In the genomic region with DNA sequence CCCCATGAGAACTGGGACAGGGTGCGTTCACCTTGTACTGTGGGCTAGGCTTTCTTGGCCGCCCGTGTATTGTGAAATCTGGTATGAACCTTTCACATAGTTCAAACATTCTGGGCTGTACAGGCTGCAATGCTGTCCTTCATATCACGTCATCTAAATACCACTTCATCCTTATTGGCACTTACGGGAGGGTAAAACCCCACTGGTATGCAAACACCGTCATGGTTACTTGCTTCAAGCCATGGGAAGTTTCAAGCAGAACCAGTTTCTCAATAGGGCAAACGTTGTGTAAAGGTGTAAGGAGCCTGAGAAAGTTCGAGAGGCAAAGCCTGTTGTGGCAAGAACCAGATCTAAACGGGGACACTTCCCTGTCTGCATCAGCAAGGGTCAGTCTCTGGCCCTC, we compare ENCODE assay signal across 10 mouse cellular contexts. TPM values are rescaled to one million over a fixed set of nuclear protein-coding genes. Genes with fewer than 3 reads are reported as not detected.
DNase-seq lines count a peak whose midpoint lies in the region.
"Had no signal": no experiment of that assay in that cellular context is flagged by ENCODE, and none has a peak within 500 bp of the region (broad histone marks: within the 10 kb centered on the region; RNA-seq: fewer than 3 reads in every experiment).

No protein-coding gene starts in this region.

- peak; percentile 31 for DNase-seq in adrenal gland, adult 2 months
- no peak for DNase-seq in adrenal gland, adult 18-20 months (ENCODE audit: low spot score in 2 of 2)
- peak; percentile 47 to 49 for DNase-seq in B cell, adult 2 months
- peak; percentile 14 to 67 for DNase-seq in kidney, adult 8-10 months
- peak; percentile 42 for DNase-seq in lung, postnatal 14 days
- DNase-seq in thymus, postnatal 10 days (ENCODE audit: low spot score in 2 of 2) = no peak
- no peak for DNase-seq in ovary, postnatal 36 days (ENCODE audit: low spot score)
- no peak for DNase-seq in heart, adult 8-10 months (ENCODE audit: low spot score)
- DNase-seq: forebrain, postnatal 0 days; heart, postnatal 14 days had no signal

RNA-seq across cellular contexts. Expression of gene Dusp16, which starts 10.2 kb away (rescaled TPM):
- total RNA-seq in adrenal gland, adult 2 months (2021) = 10 to 100 TPM; 22.7 to 28.6 TPM
- polyA plus RNA-seq in adrenal gland, adult 2 months (2012; rRNA removed) = 18.7 and 19.8 TPM in 2 replicates
- total RNA-seq in adrenal gland, adult 18-20 months (2021) = 10 to 100 TPM; 26.1 to 33.5 TPM
- total RNA-seq in heart, adult 8-10 months (2022) = 10 to 100 TPM; 17.9 to 28.5 (median 22.5) TPM

RNA-seq across cellular contexts. Expression of gene Crebl2, which starts 27.3 kb away (rescaled TPM):
- total RNA-seq in adrenal gland, adult 2 months (2021) = 10 to 100 TPM; 24.3 to 42.2 TPM
- polyA plus RNA-seq in adrenal gland, adult 2 months (2012; rRNA removed) = 6.2 and 6.6 TPM in 2 replicates
- total RNA-seq in adrenal gland, adult 18-20 months (2021) = 10 to 100 TPM; 29.6 to 36.7 TPM
- 10 to 100 TPM; 14.6 to 20.1 (median 17.0) TPM for total RNA-seq in heart, adult 8-10 months (2022)

Comparison
In these comparisons a context has a peak if more than half of its experiments do, and no peak if none do; other contexts are left out.
1. DNase-seq: peak in adrenal gland, adult 2 months (single experiment), B cell, adult 2 months (2 of 2), kidney, adult 8-10 months (2 of 2) and lung, postnatal 14 days (single experiment); none in adrenal gland, adult 18-20 months (0 of 2), thymus, postnatal 10 days (0 of 2), ovary, postnatal 36 days (single experiment) and heart, adult 8-10 months (single experiment).